Mouse (Mus musculus) heart, embryonic 14.5 days (tissue): Measurements from ENCODE around the gene Sh3pxd2a. TPM values are rescaled to one million over a fixed set of nuclear protein-coding genes. Genes with fewer than 3 reads are reported as not detected.
"Not testable (repeated sequence)": the region's sequence is repeated elsewhere in the genome, so short reads cannot be mapped to it uniquely, and the experiment has no call there.

Source experiments
- ATAC-seq: fragments of 200-750 bp; cut with Nextera tagmentation; 2 replicates; pipeline ENCODE4 v1.8.0; 2017; ENCODE audit warnings: low read depth, moderate TSS enrichment; ENCODE audit not compliant: insufficient number of reproducible peaks, insufficient read depth, low FRiP score
- H3K27ac ChIP-seq, 2 experiments: fragments of 200-500 bp in 1 of 2; fragments of 300-500 bp in 1 of 2; sonication (generic) in 1 of 2; replicated peaks in 1 of 2; 2 replicates each; pipeline ENCODE4 v1.5.1; 2012 to 2014; ENCODE audit warnings: low read depth in 2 of 2, low read length in 2 of 2, control low read depth in 1 of 2, mild to moderate bottlenecking in 1 of 2, mixed read lengths in 1 of 2; ENCODE audit not compliant: control insufficient read depth in 1 of 2, insufficient read depth in 1 of 2
- H3K27me3 ChIP-seq: fragments of 300-500 bp; sonication (generic); 2 replicates; pipeline ENCODE4 v1.6.1; 2014; ENCODE audit warnings: mild to moderate bottlenecking, low read length, control low read depth; ENCODE audit not compliant: control insufficient read depth, insufficient read depth
- H3K36me3 ChIP-seq: fragments of 300-500 bp; sonication (generic); 2 replicates; pipeline ENCODE4 v1.6.1; 2014; ENCODE audit warnings: mild to moderate bottlenecking, control low read depth, low read length, mixed read lengths; ENCODE audit not compliant: control insufficient read depth, insufficient read depth
- H3K4me1 ChIP-seq, 2 experiments: fragments of 200-500 bp in 1 of 2; fragments of 300-500 bp in 1 of 2; sonication (generic) in 1 of 2; 2 replicates each; pipeline ENCODE4 v1.6.1; 2012 to 2014; ENCODE audit warnings: low read length in 2 of 2, control low read depth in 1 of 2, mixed read lengths in 1 of 2; ENCODE audit not compliant: control insufficient read depth in 2 of 2, insufficient read depth in 2 of 2
- H3K4me2 ChIP-seq: fragments of 300-500 bp; sonication (generic); 2 replicates; pipeline ENCODE4 v1.6.1; 2014; ENCODE audit warnings: mild to moderate bottlenecking, low read length
- H3K4me3 ChIP-seq, 2 experiments: fragments of 200-500 bp in 1 of 2; fragments of 300-500 bp in 1 of 2; sonication (generic) in 1 of 2; 2 replicates each; pipeline ENCODE4 v1.5.1; 2012 to 2014; ENCODE audit warnings: low read length in 2 of 2, mild to moderate bottlenecking in 2 of 2, control low read depth in 1 of 2, low read depth in 1 of 2, moderate library complexity in 1 of 2; ENCODE audit not compliant: control insufficient read depth in 1 of 2, insufficient read depth in 1 of 2
- H3K9ac ChIP-seq: fragments of 300-500 bp; sonication (generic); 2 replicates; pipeline ENCODE4 v1.6.1; 2014; ENCODE audit warnings: mild to moderate bottlenecking, low read length
- H3K9me3 ChIP-seq: fragments of 300-500 bp; sonication (generic); 2 replicates; pipeline ENCODE4 v1.6.1; 2016; ENCODE audit warnings: low read length, control low read depth; ENCODE audit not compliant: control insufficient read depth
- WGBS: fragments of 180-500 bp; shearing (Covaris S2); extraction: QIAGEN DNeasy Blood & Tissue Kit; methylation state at CpG from one replicate; pipeline ENCODE4 v1.1.7; 2014; 5-methylcytosine and 5-hydroxymethylcytosine counted together
- polyA plus RNA-seq: library from polyadenylated mRNA; unstranded; fragments of >200 nt; fragmentation: Nextera tagmentation; extraction: Ambion mirVana; gene quantifications from 2 replicates; pipeline ENCODE4 v1.2.1, GENCODE M21; 2014

Sh3pxd2a gene
- polyA plus RNA-seq, 1 experiment from 2014 or later, result 9.7 TPM

DNA sequence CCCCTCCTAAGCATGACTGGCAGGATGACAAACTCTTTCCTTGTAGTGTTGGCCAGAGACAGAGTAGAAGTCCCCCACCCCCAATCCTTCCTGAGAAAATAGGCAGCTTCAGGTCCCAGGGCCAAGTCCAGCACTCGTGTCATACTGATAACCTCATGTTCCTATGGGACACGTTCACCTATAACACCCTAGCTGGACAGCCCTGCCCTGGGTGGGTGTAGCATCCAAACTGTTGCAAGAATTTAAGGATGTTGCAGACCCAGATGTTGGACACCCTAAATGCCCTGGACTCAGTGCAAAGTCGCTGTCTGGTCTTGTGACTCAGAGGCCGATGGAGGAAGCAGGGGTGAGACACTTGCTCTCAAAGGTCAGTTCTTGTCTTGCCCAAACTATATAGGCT, 68.9 kb downstream of the Sh3pxd2a start:
- Histone ChIP-seq H3K9me3 (no peaks in the 10 kb centered on the region), H3K27me3 (no peaks in the 10 kb centered on the region), H3K4me1 (no peaks in the 10 kb centered on the region; a peak in 1 of 4 replicates), H3K36me3 (peaks cover 27% of the 10 kb centered on the region), H3K27ac (no peak overlapping the region), H3K9ac (no peak overlapping the region), H3K4me2 (no peak overlapping the region), H3K4me3 (no peak overlapping the region)
- ATAC-seq, result no peak
- 53% methylated on average over 4 of the region's 4 CpGs for WGBS

DNA sequence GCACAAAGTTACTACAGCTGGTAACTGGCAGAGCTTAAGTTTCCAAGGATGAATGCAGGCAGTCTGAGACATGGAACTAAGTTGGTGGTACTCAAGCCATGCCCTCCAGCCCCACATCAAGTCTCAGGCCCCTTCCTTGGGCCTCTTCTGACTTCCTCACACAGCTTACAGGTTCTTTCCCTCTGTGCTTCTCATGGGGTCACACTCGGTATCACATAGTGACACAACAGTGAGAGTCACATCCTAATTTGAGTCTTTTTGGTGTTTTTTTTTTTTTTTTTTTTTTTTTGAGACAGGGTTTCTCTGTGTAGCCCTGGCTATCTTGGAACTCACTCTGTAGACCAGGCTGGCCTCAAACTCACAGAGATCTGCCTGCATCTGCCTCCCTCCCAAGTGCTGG, 69.4 kb downstream of the Sh3pxd2a start:
- H3K9me3 ChIP-seq, H3K4me3 ChIP-seq, H3K4me2 ChIP-seq, H3K9ac ChIP-seq, ATAC-seq, H3K27ac ChIP-seq, H3K27me3 ChIP-seq, H3K4me1 ChIP-seq: not testable (repeated sequence)
- 85% methylated on average over 1 of the region's 1 CpGs for WGBS
- peaks cover 27% of the 10 kb centered on the region for H3K36me3 ChIP-seq

DNA sequence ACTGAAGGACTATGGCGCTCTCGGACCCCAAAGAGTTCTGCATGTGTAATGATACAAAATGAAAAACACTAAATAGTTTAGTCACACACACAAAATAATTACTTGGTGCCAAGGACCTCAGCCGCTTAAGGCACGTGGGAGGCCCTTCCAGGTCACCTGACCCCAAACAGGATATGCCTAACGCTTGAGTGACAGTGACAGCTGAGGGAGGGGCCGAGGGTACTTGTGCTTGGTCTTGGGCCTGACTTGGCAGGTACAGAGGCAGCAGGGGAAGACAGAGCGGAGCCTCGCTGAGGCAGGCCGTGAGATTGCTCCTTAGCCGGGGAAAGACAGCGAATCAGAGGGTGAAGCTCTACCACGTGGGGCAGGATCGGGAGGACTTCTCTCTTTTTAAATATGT, 73.3 kb downstream of the Sh3pxd2a start:
- WGBS, result 86% methylated on average over 13 of the region's 13 CpGs

DNA sequence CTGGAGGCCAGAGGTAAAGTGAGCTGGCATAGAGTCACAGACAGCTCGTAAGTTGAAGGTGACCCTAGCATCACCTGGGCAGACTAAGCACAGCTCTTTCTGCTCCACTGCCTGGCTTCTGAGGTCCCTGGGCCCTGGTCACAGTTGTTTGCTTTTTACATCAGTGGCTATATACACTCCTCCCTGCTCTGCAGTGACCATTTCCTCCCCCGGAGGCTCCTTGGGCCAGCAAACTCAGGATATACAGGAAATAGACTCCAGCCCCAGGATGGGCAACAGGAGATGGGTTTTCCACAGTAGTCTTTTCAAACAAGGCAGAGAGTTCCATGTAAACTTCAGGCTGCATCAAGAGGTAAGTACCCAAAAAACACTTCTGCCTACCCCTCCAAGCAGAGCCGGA, 76.3 kb downstream of the Sh3pxd2a start:
- Histone ChIP-seq H3K27ac (peak overlapping the region; percentile 74 to 92), H3K27me3 (no peaks in the 10 kb centered on the region), H3K4me2 (peak overlapping the region; percentile 39; the same call in 1 of the 2 replicates), H3K36me3 (peaks cover 5% of the 10 kb centered on the region; the same call in 1 of the 2 replicates), H3K4me3 (no peak overlapping the region), H3K9me3 (no peaks in the 10 kb centered on the region), H3K9ac (peak overlapping the region; percentile 60), H3K4me1 (peaks cover 30 to 35% of the 10 kb centered on the region in 2 experiments)
- WGBS, result 61% methylated on average over 3 of the region's 3 CpGs
- no peak for ATAC-seq

More for the DNA sequence above, 73.3 kb downstream of the Sh3pxd2a start:
- H3K27me3 ChIP-seq, result no peaks in the 10 kb centered on the region
- H3K4me2 ChIP-seq, result no peak overlapping the region
- no peaks in the 10 kb centered on the region for H3K9me3 ChIP-seq
- H3K9ac ChIP-seq, result no peak overlapping the region
- ATAC-seq, result no peak
- H3K4me3 ChIP-seq, result no peak overlapping the region
- H3K4me1 ChIP-seq, result peaks cover 25 to 28% of the 10 kb centered on the region in 2 experiments
- no peak overlapping the region for H3K27ac ChIP-seq
- peaks cover 10% of the 10 kb centered on the region for H3K36me3 ChIP-seq

DNA sequence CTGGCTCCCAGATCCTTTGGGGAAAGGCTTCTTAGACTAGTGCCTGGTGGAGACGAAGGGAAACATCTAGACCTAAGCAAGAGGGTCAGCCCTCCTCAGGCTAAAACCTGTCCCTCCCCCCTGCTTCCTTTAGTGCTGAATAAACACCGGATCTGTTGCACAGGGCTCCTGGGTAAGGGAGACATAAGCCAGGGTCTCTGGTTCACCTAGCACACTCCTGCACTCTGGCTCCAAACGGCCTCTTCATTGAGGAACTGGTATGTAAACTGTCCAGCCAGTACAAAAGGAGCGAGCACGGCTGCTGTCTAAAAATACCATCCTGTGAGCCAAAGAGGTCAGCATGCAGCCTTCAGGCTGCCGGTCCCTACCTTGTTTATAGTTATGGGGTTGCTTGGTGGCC, 76.8 kb downstream of the Sh3pxd2a start:
- Histone ChIP-seq H3K36me3 (peaks cover 3% of the 10 kb centered on the region; the same call in 1 of the 2 replicates), H3K27ac (peak overlapping the region; percentile 74 to 92), H3K9ac (peak overlapping the region; percentile 60), H3K4me3 (no peak overlapping the region), H3K4me1 (peaks cover 30 to 35% of the 10 kb centered on the region in 2 experiments), H3K4me2 (peak overlapping the region; percentile 39; the same call in 1 of the 2 replicates), H3K9me3 (no peaks in the 10 kb centered on the region), H3K27me3 (no peaks in the 10 kb centered on the region)
- peak; percentile 34; the same call in 1 of the 2 replicates for ATAC-seq
- WGBS, result 9% methylated on average over 6 of the region's 6 CpGs

DNA sequence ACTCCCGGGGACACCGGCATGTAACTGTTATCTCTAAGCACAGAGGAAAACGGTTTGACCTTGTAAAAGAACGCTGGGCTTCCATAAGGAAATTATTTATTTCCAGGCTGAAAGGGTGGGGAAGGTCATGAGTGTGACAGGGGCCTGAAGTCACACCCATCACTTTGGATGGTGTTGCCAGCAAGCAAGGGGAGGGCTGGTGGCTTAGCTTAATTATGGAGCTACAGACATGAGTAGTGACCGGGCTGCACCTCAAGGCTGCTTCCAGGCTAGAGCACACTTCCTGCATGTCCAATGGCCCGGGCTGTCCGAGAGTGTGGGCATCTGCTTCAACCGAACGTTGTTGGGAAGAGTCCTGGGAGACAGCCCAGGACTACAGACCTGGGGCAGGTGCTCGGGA, 78.2 kb downstream of the Sh3pxd2a start:
- no peak overlapping the region for H3K9ac ChIP-seq
- H3K27ac ChIP-seq, result peak overlapping the region; percentile 8 to 92; a peak in 3 of 4 replicates
- peaks cover 30 to 36% of the 10 kb centered on the region in 2 experiments for H3K4me1 ChIP-seq
- no peak for ATAC-seq
- H3K27me3 ChIP-seq, result no peaks in the 10 kb centered on the region
- no peak overlapping the region for H3K4me3 ChIP-seq
- H3K9me3 ChIP-seq, result no peaks in the 10 kb centered on the region
- WGBS, result 46% methylated on average over 10 of the region's 10 CpGs
- H3K36me3 ChIP-seq, result no peaks in the 10 kb centered on the region
- H3K4me2 ChIP-seq, result no peak overlapping the region

DNA sequence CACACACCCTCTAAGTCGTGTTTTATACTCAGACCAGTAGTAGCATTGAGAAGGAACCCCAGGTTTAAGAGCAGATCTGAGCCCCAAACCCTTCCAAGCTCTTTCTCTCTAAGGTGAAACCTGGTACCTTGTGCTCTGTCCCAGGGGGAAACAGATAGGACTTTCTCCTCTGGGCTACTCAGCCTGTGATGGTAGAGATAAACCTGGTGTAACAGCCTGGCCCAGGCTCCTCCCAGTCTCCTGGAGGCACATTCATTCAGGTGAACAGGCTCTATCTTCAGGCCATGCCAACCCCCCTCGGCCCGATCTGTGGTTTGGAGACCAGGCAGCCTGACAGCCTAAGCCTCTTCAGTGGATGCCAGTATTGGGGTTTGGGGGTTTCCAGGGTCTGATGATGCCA, 79.6 kb downstream of the Sh3pxd2a start:
- Histone ChIP-seq H3K27ac (no peak overlapping the region), H3K4me1 (peaks cover 32 to 41% of the 10 kb centered on the region in 2 experiments)

DNA sequence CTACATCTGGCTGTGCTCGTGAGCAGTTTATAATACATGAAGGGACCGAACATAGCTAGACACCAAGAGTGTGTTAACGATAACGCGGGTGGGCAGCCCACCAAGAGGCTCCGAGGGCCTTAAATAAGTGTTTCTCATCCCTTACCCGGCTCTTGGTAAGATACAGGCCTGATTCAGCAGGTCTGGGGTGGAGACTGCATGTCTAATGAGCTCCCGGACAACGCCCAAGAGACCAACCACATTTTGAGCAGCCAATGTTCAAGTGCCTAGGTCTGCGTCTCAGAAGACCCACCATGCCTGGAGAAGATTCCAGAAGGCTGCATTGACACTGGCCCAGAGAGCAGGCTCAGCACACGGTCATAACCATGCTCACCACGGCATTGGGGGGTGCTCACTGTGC, 80.2 kb downstream of the Sh3pxd2a start:
- Histone ChIP-seq H3K4me1 (peaks cover 32 to 42% of the 10 kb centered on the region in 2 experiments), H3K4me3 (no peak overlapping the region), H3K36me3 (no peaks in the 10 kb centered on the region), H3K9me3 (no peaks in the 10 kb centered on the region), H3K9ac (no peak overlapping the region), H3K27me3 (no peaks in the 10 kb centered on the region), H3K27ac (no peak overlapping the region), H3K4me2 (no peak overlapping the region)
- WGBS, result 82% methylated on average over 12 of the region's 12 CpGs
- ATAC-seq, result no peak

More for the DNA sequence above, 79.6 kb downstream of the Sh3pxd2a start:
- WGBS, result 78% methylated on average over 3 of the region's 3 CpGs
- Histone ChIP-seq H3K9ac (no peak overlapping the region), H3K36me3 (no peaks in the 10 kb centered on the region), H3K4me2 (no peak overlapping the region), H3K27me3 (no peaks in the 10 kb centered on the region), H3K9me3 (no peaks in the 10 kb centered on the region), H3K4me3 (no peak overlapping the region)
- no peak for ATAC-seq
